ENCODE assay signal across 7 mouse cellular contexts in the genomic region with DNA sequence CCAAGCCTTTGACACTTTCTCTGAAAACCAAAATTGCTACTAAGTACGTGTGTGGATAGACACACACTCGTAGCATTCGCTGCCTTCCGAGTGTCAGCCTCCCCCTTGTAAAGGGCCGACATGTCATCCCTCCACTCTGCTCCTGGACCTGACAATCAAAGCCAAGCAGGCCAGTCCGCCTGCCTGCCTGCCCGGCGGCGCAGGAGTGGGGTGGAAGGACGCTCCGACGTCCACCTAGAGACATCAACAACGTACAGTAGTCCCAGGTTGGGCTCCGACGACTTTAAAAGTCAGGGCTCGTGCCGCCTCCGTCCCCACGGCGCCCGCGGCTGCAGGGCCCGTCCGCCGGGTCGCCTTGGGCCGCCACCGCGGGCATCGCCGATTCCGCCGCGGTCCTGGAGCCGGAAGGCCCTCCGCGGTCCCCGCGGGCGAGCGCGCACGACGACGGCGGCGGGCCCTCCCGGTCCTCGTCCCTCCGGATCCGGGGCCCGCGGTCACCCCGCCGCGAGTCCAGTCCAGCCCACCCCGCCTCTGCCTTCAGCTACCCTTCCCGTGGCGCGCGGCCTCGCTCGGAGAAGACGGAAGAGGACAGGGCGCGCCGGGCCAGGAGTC. TPM values are rescaled to one million over a fixed set of nuclear protein-coding genes. Genes with fewer than 3 reads are reported as not detected.
DNase-seq lines count a peak whose midpoint lies in the region; ATAC-seq and TF ChIP-seq lines count a peak whose summit lies in the region.

No protein-coding gene starts in this region.

- peak; percentile 72 for DNase-seq in thymus, postnatal 25 days
- DNase-seq in thymus, postnatal 0 days (ENCODE audit: low spot score), result no peak
- peak; percentile 67 to 78 for DNase-seq in cerebellum, adult 18-20 months
- peak; percentile 49 for DNase-seq in gastrocnemius, postnatal 14 days
- peak; percentile 59 for DNase-seq in lung, embryonic 14.5 days
- DNase-seq in ovary, postnatal 14 days (ENCODE audit: low spot score), result peak; percentile 30

- peaks cover 12% of the 10 kb centered on the region for H3K36me3 ChIP-seq in kidney, embryonic 16.5 days (ENCODE audit: insufficient read depth, low read length)
- H3K36me3 ChIP-seq in lung, embryonic 14.5 days (ENCODE audit: insufficient read depth), result peaks cover 18% of the 10 kb centered on the region

- intact Hi-C loops in gastrocnemius, postnatal 14 days (cut with DNase I; ENCODE audit: low total_unique reads), result no loop called here

- peak overlapping the region; percentile 70 for H3K4me2 ChIP-seq in kidney, embryonic 16.5 days (replicated peaks; ENCODE audit: low read depth, low read length)
- H3K4me2 ChIP-seq in lung, embryonic 14.5 days, result peak overlapping the region; percentile 91

- peak overlapping the region; percentile 100 for H3K9ac ChIP-seq in kidney, embryonic 16.5 days (replicated peaks; ENCODE audit: low read length)
- peak overlapping the region; percentile 100 for H3K9ac ChIP-seq in lung, embryonic 14.5 days

- peaks cover 32% of the 10 kb centered on the region for H3K4me1 ChIP-seq in kidney, embryonic 16.5 days (ENCODE audit: insufficient read depth, low read length)
- peaks cover 8% of the 10 kb centered on the region; the same call in 1 of the 2 replicates for H3K4me1 ChIP-seq in lung, embryonic 14.5 days (ENCODE audit: insufficient read depth)

- peak; percentile 32 for ATAC-seq in kidney, embryonic 16.5 days (ENCODE audit: low FRiP score, low TSS enrichment)
- ATAC-seq in lung, embryonic 14.5 days (ENCODE audit: insufficient read depth), result peak; percentile 32

- WGBS in kidney, embryonic 16.5 days, result under 1% methylated on average over 59 of the region's 67 CpGs
- WGBS in lung, embryonic 14.5 days, result under 1% methylated on average over 66 of the region's 67 CpGs

- H3K9me3 ChIP-seq in kidney, embryonic 16.5 days (ENCODE audit: low read length), result peaks cover 7% of the 10 kb centered on the region; the same call in 1 of the 2 replicates
- 0 out of 2 replicates have a peak, but pooled peaks cover 4% of the 10 kb centered on the region for H3K9me3 ChIP-seq in lung, embryonic 14.5 days (ENCODE audit: low read depth, low read length)

- H3K27me3 ChIP-seq in kidney, embryonic 16.5 days (ENCODE audit: insufficient read depth, low read length), result no peaks in the 10 kb centered on the region
- no peaks in the 10 kb centered on the region for H3K27me3 ChIP-seq in lung, embryonic 14.5 days (ENCODE audit: insufficient read depth, low read length)

- peak overlapping the region; percentile 95 for H3K4me3 ChIP-seq in kidney, embryonic 16.5 days (ENCODE audit: low read length)
- peak overlapping the region; percentile 90 for H3K4me3 ChIP-seq in lung, embryonic 14.5 days (ENCODE audit: low read depth, low read length)

- peak overlapping the region; percentile 100 for H3K27ac ChIP-seq in kidney, embryonic 16.5 days (ENCODE audit: low read length)
- peak overlapping the region; percentile 100 for H3K27ac ChIP-seq in lung, embryonic 14.5 days (ENCODE audit: low read depth)

- no peak for TF ChIP-seq CTCF in lung, embryonic 14.5 days (IDR thresholded peaks at IDR 0.05; ENCODE audit: low read depth)

RNA-seq across cellular contexts. Expression of a gene that starts 2.5 kb away (rescaled TPM):
- 28.5 and 34.9 TPM in 2 replicates for polyA plus RNA-seq in thymus, postnatal 0 days (2015; fragmentation: Nextera tagmentation; extraction: Ambion mirVana)
- 10 to 100 TPM; 19.0 to 20.3 TPM for total RNA-seq in gastrocnemius, postnatal 14 days (2021)
- 24.0 and 25.9 TPM in 2 replicates for polyA plus RNA-seq in kidney, embryonic 16.5 days (2015; fragmentation: Nextera tagmentation; extraction: Ambion mirVana)
- polyA plus RNA-seq in lung, embryonic 14.5 days (2014; fragmentation: Nextera tagmentation; extraction: Ambion mirVana), result 30.3 and 31.6 TPM in 2 replicates
